12 mouse cellular contexts compared by ENCODE assay signal in genomic region chr17:84603202-84603627, GRCm38 (mm10). TPM values are rescaled to one million over a fixed set of nuclear protein-coding genes. Genes with fewer than 3 reads are reported as not detected.
DNase-seq lines count a peak whose midpoint lies in the region; ATAC-seq and TF ChIP-seq lines count a peak whose summit lies in the region.
"Had no signal": no experiment of that assay in that cellular context is flagged by ENCODE, and none has a peak within 500 bp of the region (broad histone marks: within the 10 kb centered on the region; RNA-seq: fewer than 3 reads in every experiment).

No protein-coding gene starts in this region.

- intact Hi-C loops in left cerebral cortex, postnatal 25 days (cut with DNase I) = no loop called here

- 50% methylated on average over 9 of the region's 9 CpGs for WGBS in embryonic facial prominence, embryonic 14.5 days
- WGBS in embryonic facial prominence, embryonic 10.5 days = 74% methylated on average over 9 of the region's 9 CpGs
- 14% methylated on average over 9 of the region's 9 CpGs for WGBS in large intestine, adult 2 months
- WGBS in stomach, postnatal 0 days = 22% methylated on average over 9 of the region's 9 CpGs

- TF ChIP-seq EP300 in stomach, postnatal 0 days (optimal IDR thresholded peaks at IDR 0.05) = no peak

- H3K4me1 ChIP-seq in embryonic facial prominence, embryonic 14.5 days (ENCODE audit: control insufficient read depth, insufficient read depth, low read length) = peaks cover 6% of the 10 kb centered on the region; the same call in 1 of the 2 replicates
- H3K4me1 ChIP-seq in embryonic facial prominence, embryonic 10.5 days = peaks cover 18% of the 10 kb centered on the region
- H3K4me1 ChIP-seq in testis, adult 2 months (ENCODE audit: control insufficient read depth, insufficient read depth, low read length) = no peaks in the 10 kb centered on the region
- no peaks in the 10 kb centered on the region for H3K4me1 ChIP-seq in stomach, postnatal 0 days (replicated peaks; ENCODE audit: control insufficient read depth, insufficient read depth)

- H3K9ac ChIP-seq in embryonic facial prominence, embryonic 14.5 days (ENCODE audit: low read depth, low read length) = no peak overlapping the region
- no peak overlapping the region for H3K9ac ChIP-seq in stomach, postnatal 0 days (ENCODE audit: low read length)

- no peaks in the 10 kb centered on the region for H3K27me3 ChIP-seq in embryonic facial prominence, embryonic 14.5 days (replicated peaks; ENCODE audit: control insufficient read depth, insufficient read depth, low read length)
- H3K27me3 ChIP-seq in embryonic facial prominence, embryonic 10.5 days (replicated peaks; ENCODE audit: low read depth, poor library complexity, severe bottlenecking) = no peaks in the 10 kb centered on the region
- H3K27me3 ChIP-seq in testis, adult 2 months (ENCODE audit: control insufficient read depth, insufficient read depth, low read length) = no peaks in the 10 kb centered on the region
- no peaks in the 10 kb centered on the region for H3K27me3 ChIP-seq in stomach, postnatal 0 days (ENCODE audit: control insufficient read depth, insufficient read depth, low read length)

- no peaks in the 10 kb centered on the region for H3K9me3 ChIP-seq in embryonic facial prominence, embryonic 14.5 days (ENCODE audit: control insufficient read depth, low read length)
- H3K9me3 ChIP-seq in embryonic facial prominence, embryonic 10.5 days = no peaks in the 10 kb centered on the region
- no peaks in the 10 kb centered on the region for H3K9me3 ChIP-seq in stomach, postnatal 0 days (ENCODE audit: control insufficient read depth, low read length)

- peak; percentile 58 for DNase-seq in embryonic facial prominence, embryonic 14.5 days (ENCODE audit: low spot score)
- DNase-seq in embryonic facial prominence, embryonic 10.5 days (ENCODE audit: low spot score) = no peak
- no peak for DNase-seq in testis, postnatal 14 days (ENCODE audit: low spot score)
- DNase-seq in large intestine, adult 2 months (ENCODE audit: low read depth, low spot score) = peak; percentile 18
- peak; percentile 13 for DNase-seq in stomach, postnatal 0 days (ENCODE audit: low spot score)
- no peak for DNase-seq in left cerebral cortex, postnatal 25 days (ENCODE audit: low spot score in 2 of 2)
- DNase-seq in layer of hippocampus, adult 11-12 months (ENCODE audit: low spot score) = no peak
- DNase-seq: adrenal gland, postnatal 25 days; cerebellum, adult 8-10 months; gastrocnemius, postnatal 25 days had no signal

- ATAC-seq in embryonic facial prominence, embryonic 14.5 days (ENCODE audit: low read depth) = no peak
- ATAC-seq in stomach, postnatal 0 days (ENCODE audit: low FRiP score, low TSS enrichment) = peak; percentile 56; the same call in 1 of the 2 replicates

- no peak overlapping the region for H3K4me3 ChIP-seq in embryonic facial prominence, embryonic 14.5 days (ENCODE audit: low read depth, low read length)
- H3K4me3 ChIP-seq in embryonic facial prominence, embryonic 10.5 days = no peak overlapping the region
- H3K4me3 ChIP-seq in testis, adult 2 months (ENCODE audit: control insufficient read depth, low read depth, low read length) = no peak overlapping the region
- H3K4me3 ChIP-seq in stomach, postnatal 0 days (ENCODE audit: low read depth, low read length) = no peak overlapping the region
- H3K4me3 ChIP-seq: erythroblast, embryonic 14.5 days had no signal

- H3K4me2 ChIP-seq in embryonic facial prominence, embryonic 14.5 days (ENCODE audit: low read depth, low read length) = no peak overlapping the region
- H3K4me2 ChIP-seq in stomach, postnatal 0 days (replicated peaks; ENCODE audit: low read depth) = no peak overlapping the region

- TF ChIP-seq POLR2A in testis, adult 2 months (IDR thresholded peaks at IDR 0.05; ENCODE audit: control insufficient read depth, low read depth, low read length) = no peak

- TF ChIP-seq CTCF in testis, adult 2 months (IDR thresholded peaks at IDR 0.05; ENCODE audit: control insufficient read depth, insufficient read depth, insufficient replicate concordance, low read depth, low read length) = no peak
- no peak for TF ChIP-seq CTCF in stomach, postnatal 0 days (IDR thresholded peaks at IDR 0.05; ENCODE audit: low read depth)

- H3K36me3 ChIP-seq in embryonic facial prominence, embryonic 14.5 days (ENCODE audit: control insufficient read depth, insufficient read depth, low read length) = peaks cover 15% of the 10 kb centered on the region
- H3K36me3 ChIP-seq in embryonic facial prominence, embryonic 10.5 days (replicated peaks) = peaks cover 3% of the 10 kb centered on the region; the same call in 1 of the 2 replicates
- H3K36me3 ChIP-seq in testis, adult 2 months (ENCODE audit: control insufficient read depth, insufficient read depth, low read length) = no peaks in the 10 kb centered on the region
- H3K36me3 ChIP-seq in stomach, postnatal 0 days (ENCODE audit: control insufficient read depth, insufficient read depth, low read length) = no peaks in the 10 kb centered on the region; the same call in 1 of the 2 replicates

- no peak overlapping the region for H3K27ac ChIP-seq in embryonic facial prominence, embryonic 14.5 days (replicated peaks; ENCODE audit: low read depth, low read length)
- H3K27ac ChIP-seq in embryonic facial prominence, embryonic 10.5 days (replicated peaks) = no peak overlapping the region
- H3K27ac ChIP-seq in testis, adult 2 months (ENCODE audit: control insufficient read depth, insufficient read depth, low read depth, low read length) = 0 out of 2 replicates have a peak overlapping the region, but pooled peaks have one; percentile 18
- H3K27ac ChIP-seq in stomach, postnatal 0 days (replicated peaks) = no peak overlapping the region

RNA-seq across cellular contexts. Expression of gene Dync2li1, which starts 23.1 kb away (rescaled TPM):
- polyA plus RNA-seq in embryonic facial prominence, embryonic 14.5 days (2014; fragmentation: Nextera tagmentation; extraction: Ambion mirVana) = 28.3 and 32.7 TPM in 2 replicates
- polyA plus RNA-seq in embryonic facial prominence, embryonic 10.5 days (2016; fragmentation: Nextera tagmentation; extraction: Ambion mirVana) = 29.4 and 34.6 TPM in 2 replicates
- polyA plus RNA-seq in testis, adult 2 months (2012; rRNA removed) = 15.8 and 21.6 TPM in 2 replicates
- 0.99 and 1.1 TPM in 2 replicates for polyA plus RNA-seq in large intestine, adult 2 months (2012; rRNA removed)
- 13.3 and 14.0 TPM in 2 replicates for polyA plus RNA-seq in stomach, postnatal 0 days (2015; fragmentation: Nextera tagmentation; extraction: Ambion mirVana)
- total RNA-seq in left cerebral cortex, postnatal 25 days (2021) = 10 to 100 TPM; 18.5 to 20.4 TPM
- polyA plus RNA-seq: erythroblast, embryonic 14.5 days had no signal

Comparison
In these comparisons a context has a peak if more than half of its experiments do, and no peak if none do; other contexts are left out.
1. DNase-seq: peak in embryonic facial prominence, embryonic 14.5 days (single experiment), large intestine, adult 2 months (single experiment) and stomach, postnatal 0 days (single experiment); none in embryonic facial prominence, embryonic 10.5 days (single experiment), testis, postnatal 14 days (single experiment), left cerebral cortex, postnatal 25 days (0 of 2) and layer of hippocampus, adult 11-12 months (single experiment).